Mouse (Mus musculus) lung, adult 2 months (tissue): Measurements from ENCODE around the gene Mrpl35.

ENCODE experiments used
- CTCF ChIP-seq: fragments of 200-500 bp; IDR thresholded peaks from 2 replicates; pipeline ENCODE4 v1.5.1; 2011; ENCODE audit warnings: mild to moderate bottlenecking, low read length, control low read depth; ENCODE audit not compliant: insufficient read depth
- POLR2A ChIP-seq: fragments of 200-500 bp; IDR thresholded peaks from 2 replicates; pipeline ENCODE4 v1.6.1; 2011; ENCODE audit warnings: low read depth, mild to moderate bottlenecking, control low read depth, low read length, borderline replicate concordance; ENCODE audit errors: extremely low read depth

DNA sequence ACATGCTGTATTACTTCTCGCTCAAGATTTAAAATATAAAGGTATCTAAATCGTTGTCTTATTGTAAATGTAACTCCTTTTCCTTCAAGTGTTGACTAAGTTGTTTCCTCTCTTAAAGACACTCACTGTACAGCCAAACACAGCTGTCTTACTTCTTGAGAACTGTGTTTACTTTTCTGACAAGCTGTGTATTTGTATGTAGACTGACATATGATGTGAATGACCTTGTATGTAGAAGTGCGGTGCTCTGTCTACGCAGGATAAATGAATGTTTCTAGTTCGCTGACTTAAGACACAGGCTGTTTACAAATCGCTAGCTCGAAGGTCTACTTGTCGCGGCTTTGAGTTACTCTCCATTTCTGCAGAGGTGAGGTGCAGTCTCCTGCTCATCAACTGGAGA, 16.9 kb downstream of the Mrpl35 start:
- no peak for TF ChIP-seq CTCF
- no peak for TF ChIP-seq POLR2A
